Mouse (Mus musculus) MEL-GATA-1-ER (cell line): ENCODE measurements around the gene Tacstd2.
"Not testable (repeated sequence)": the region's sequence is repeated elsewhere in the genome, so short reads cannot be mapped to it uniquely, and the experiment has no call there.

ENCODE experiments used
- DNase-seq: peaks from one replicate; pipeline ENCODE4 v3.0.0-alpha.2; 2012; ENCODE audit warnings: low read depth; ENCODE audit errors: extremely low read depth

Gene Tacstd2

GRCm38 (mm10) chr6:67535777-67536054 lies at the start of gene Tacstd2:
Tacstd2 (minus strand) TSS chr6:67535796.
- no peak for DNase-seq

GRCm38 (mm10) chr6:67566270-67566669 lies 30.7 kb upstream of the Tacstd2 start:
- DNase-seq = no peak

GRCm38 (mm10) chr6:67555376-67555775 lies 19.8 kb upstream of the Tacstd2 start:
- DNase-seq = no peak

GRCm38 (mm10) chr6:67549550-67549949 lies 14.0 kb upstream of the Tacstd2 start:
- DNase-seq = no peak

- DNase-seq = no peak
These were observed 405 bp downstream of the Tacstd2 start for GRCm38 (mm10) chr6:67535005-67535776.

- DNase-seq = no peak
These were observed 1.2 kb downstream of the Tacstd2 start for GRCm38 (mm10) chr6:67534191-67535004.

GRCm38 (mm10) chr6:67532665-67533440 lies 2.7 kb downstream of the Tacstd2 start:
- no peak for DNase-seq

GRCm38 (mm10) chr6:67531822-67532162 lies 3.8 kb downstream of the Tacstd2 start:
- DNase-seq = no peak

GRCm38 (mm10) chr6:67530992-67531821 lies 4.4 kb downstream of the Tacstd2 start:
- DNase-seq = no peak

- DNase-seq = no peak
These were observed 9.2 kb downstream of the Tacstd2 start for GRCm38 (mm10) chr6:67526356-67526755.

- DNase-seq = no peak
These were observed 24.8 kb downstream of the Tacstd2 start for GRCm38 (mm10) chr6:67510752-67511151.

- DNase-seq = not testable (repeated sequence)
These were observed 33.7 kb downstream of the Tacstd2 start for GRCm38 (mm10) chr6:67501938-67502337.

GRCm38 (mm10) chr6:67491755-67492154 lies 43.8 kb downstream of the Tacstd2 start, which contains the start of gene Il23r:
Il23r (minus strand) TSS chr6:67491855.
- DNase-seq = no peak
